Mouse (Mus musculus) olfactory bulb, adult 2 months (tissue): ENCODE results near the gene Vamp2.

Experiments
- CTCF ChIP-seq: fragments of 200-500 bp; IDR thresholded peaks from 2 replicates; pipeline ENCODE4 v1.5.1; 2012; ENCODE audit warnings: low read depth, mild to moderate bottlenecking, low read length, moderate library complexity; ENCODE audit not compliant: insufficient read depth
- POLR2A ChIP-seq: fragments of 200-500 bp; IDR thresholded peaks from 2 replicates; pipeline ENCODE4 v1.6.1; 2012; ENCODE audit warnings: mild to moderate bottlenecking, low read depth, low read length, moderate library complexity; ENCODE audit not compliant: insufficient read depth

GRCm38 (mm10) chr11:69065394-69065925 lies 22.8 kb upstream of the Vamp2 start:
- TF ChIP-seq CTCF (no peak), POLR2A (no peak)
